Mouse (Mus musculus) T-helper 1 cell (primary cell): ENCODE results near the gene Ankrd50.

ENCODE experiments used
- in situ Hi-C: fragments of 300-600 bp; cut with MboI, MseI; formaldehyde crosslinking; loops from one replicate; pipeline ENCODE4 v1.15.1; 2025; ENCODE audit warnings: high pct_unique_total_duplicates

The Ankrd50 gene

GRCm38 (mm10) chr3:38484191-38485106 lies at the start of gene Ankrd50:
Gene Ankrd50 (minus strand): TSS chr3:38484844.
- in situ Hi-C loops = no loop called here

GRCm38 (mm10) chr3:38534245-38534644 lies 49.6 kb upstream of the Ankrd50 start:
- in situ Hi-C loops = no loop called here

GRCm38 (mm10) chr3:38520426-38520825 lies 35.8 kb upstream of the Ankrd50 start:
- in situ Hi-C loops = no loop called here

- in situ Hi-C loops = loop anchor here (5.0 kb wide), 1 partner anchor 98 kb away; no protein-coding TSS in a partner anchor
These were observed 35.3 kb upstream of the Ankrd50 start for GRCm38 (mm10) chr3:38519971-38520370.

GRCm38 (mm10) chr3:38503606-38504005 lies 19.0 kb upstream of the Ankrd50 start:
- in situ Hi-C loops = no loop called here

GRCm38 (mm10) chr3:38502156-38502555 lies 17.5 kb upstream of the Ankrd50 start:
- in situ Hi-C loops = no loop called here

- in situ Hi-C loops = no loop called here
These were observed 17.1 kb upstream of the Ankrd50 start for GRCm38 (mm10) chr3:38501739-38502138.

- in situ Hi-C loops = no loop called here
These were observed 16.7 kb upstream of the Ankrd50 start for GRCm38 (mm10) chr3:38501316-38501715.

- in situ Hi-C loops = no loop called here
These were observed 13.9 kb upstream of the Ankrd50 start for GRCm38 (mm10) chr3:38498561-38498960.

- in situ Hi-C loops = no loop called here
These were observed 12.2 kb upstream of the Ankrd50 start for GRCm38 (mm10) chr3:38496795-38497385.

GRCm38 (mm10) chr3:38491702-38492101 lies 7.1 kb upstream of the Ankrd50 start:
- in situ Hi-C loops = no loop called here

GRCm38 (mm10) chr3:38491236-38491635 lies 6.6 kb upstream of the Ankrd50 start:
- in situ Hi-C loops = no loop called here

GRCm38 (mm10) chr3:38490720-38491119 lies 6.1 kb upstream of the Ankrd50 start:
- in situ Hi-C loops = no loop called here

- in situ Hi-C loops = no loop called here
These were observed 482 bp upstream of the Ankrd50 start for GRCm38 (mm10) chr3:38485107-38485545.

- in situ Hi-C loops = no loop called here
These were observed 1.1 kb downstream of the Ankrd50 start for GRCm38 (mm10) chr3:38483551-38483950.

- in situ Hi-C loops = no loop called here
These were observed 1.9 kb downstream of the Ankrd50 start for GRCm38 (mm10) chr3:38482749-38483148.

GRCm38 (mm10) chr3:38481106-38481505 lies 3.5 kb downstream of the Ankrd50 start:
- in situ Hi-C loops = no loop called here

GRCm38 (mm10) chr3:38477936-38478335 lies 6.7 kb downstream of the Ankrd50 start:
- in situ Hi-C loops = no loop called here

GRCm38 (mm10) chr3:38475587-38475986 lies 9.1 kb downstream of the Ankrd50 start:
- in situ Hi-C loops = no loop called here

- in situ Hi-C loops = no loop called here
These were observed 11.5 kb downstream of the Ankrd50 start for GRCm38 (mm10) chr3:38473138-38473537.

- in situ Hi-C loops = no loop called here
These were observed 13.1 kb downstream of the Ankrd50 start for GRCm38 (mm10) chr3:38471516-38471915.

- in situ Hi-C loops = no loop called here
These were observed 16.5 kb downstream of the Ankrd50 start for GRCm38 (mm10) chr3:38468131-38468530.

- in situ Hi-C loops = no loop called here
These were observed 17.7 kb downstream of the Ankrd50 start for GRCm38 (mm10) chr3:38466880-38467405.
